Mouse (Mus musculus) megakaryocyte, embryonic 14.5 days (primary cell): ENCODE measurements at regions not wholly inside any gene's neighbourhood (a gene's known extent, or its start where the extent isn't known, plus 50 kb on each side); places are given as distances from the start of the nearest gene placed in this dataset.

Experiments used
- FLI1 ChIP-seq: IDR thresholded peaks from 2 replicates; pipeline ENCODE4 v1.6.1; 2012; ENCODE audit warnings: low read length, inconsistent platforms, mixed read lengths
- GATA1 ChIP-seq: IDR thresholded peaks from 3 replicates; pipeline ENCODE4 v1.6.1; 2012; ENCODE audit warnings: mixed read lengths, low read length, inconsistent platforms, borderline replicate concordance

GRCm38 (mm10) chr2:107965336-107966306 lies 675.2 kb downstream of the Kcna4 start:
- TF ChIP-seq GATA1 (no peak), FLI1 (no peak)
